ENCODE assay signal across 8 mouse cellular contexts in the genomic region with DNA sequence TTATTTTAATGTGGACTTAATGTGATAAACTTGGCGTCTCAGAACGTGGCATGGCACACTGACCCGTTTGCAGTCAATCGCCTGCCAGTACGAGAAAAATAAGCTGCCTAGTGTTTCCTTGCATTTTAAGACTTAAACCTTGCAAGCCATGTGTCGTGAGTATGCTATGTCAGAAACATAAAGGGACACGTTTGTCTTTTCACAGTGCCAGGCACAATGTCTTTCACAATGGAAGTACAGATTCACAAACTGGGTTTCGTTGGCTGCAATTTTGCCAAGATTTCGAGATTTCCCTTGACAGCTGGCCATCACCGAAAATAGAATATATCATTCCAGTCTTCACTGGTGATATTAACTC. TPM values are rescaled to one million over a fixed set of nuclear protein-coding genes. Genes with fewer than 3 reads are reported as not detected.
DNase-seq lines count a peak whose midpoint lies in the region; ATAC-seq and TF ChIP-seq lines count a peak whose summit lies in the region.

No protein-coding gene starts in this region.

- TF ChIP-seq EP300 in CH12.LX (IDR thresholded peaks at IDR 0.05; ENCODE audit: low read length) = no peak
- no peak for TF ChIP-seq EP300 in liver, embryonic 14.5 days (IDR thresholded peaks at IDR 0.05; ENCODE audit: low read depth)

- TF ChIP-seq CTCF in CH12.LX (conservative IDR thresholded peaks at IDR 0.05 in 1 of 2, IDR thresholded peaks at IDR 0.05 in 1 of 2; ENCODE audit: low read depth in 2 of 2, low read length in 2 of 2) = no peak
- no peak for TF ChIP-seq CTCF in liver, embryonic 14.5 days (IDR thresholded peaks at IDR 0.05; ENCODE audit: low read depth)

- intact Hi-C loops in heart, postnatal 10 days (cut with DNase I) = loop anchor here (5.0 kb wide), 1 partner anchor 243 kb away; no protein-coding TSS in a partner anchor

- DNase-seq in heart, postnatal 10 days = no peak
- DNase-seq in CH12.LX (ENCODE audit: extremely low read depth) = no peak
- no peak for DNase-seq in liver, embryonic 14.5 days (ENCODE audit: low read depth in 3 of 3, low spot score in 3 of 3)
- DNase-seq in right cerebral cortex, adult 2 months (ENCODE audit: low spot score in 2 of 2) = no peak
- no peak for DNase-seq in cerebellum, adult 11-12 months
- no peak for DNase-seq in adrenal gland, postnatal 4 days (ENCODE audit: low spot score in 2 of 2)

- 18% methylated on average over 10 of the region's 10 CpGs for WGBS in heart, embryonic 12.5 days
- WGBS in forebrain, embryonic 12.5 days = 22% methylated on average over 10 of the region's 10 CpGs
- WGBS in liver, embryonic 14.5 days (ENCODE audit: insufficient replicate concordance) = 11% methylated on average over 10 of the region's 10 CpGs

- H3K9ac ChIP-seq in heart, embryonic 12.5 days = peak overlapping the region; percentile 95
- peak overlapping the region; percentile 89 for H3K9ac ChIP-seq in CH12.LX (ENCODE audit: insufficient read depth, low read depth)
- peak overlapping the region; percentile 88 for H3K9ac ChIP-seq in forebrain, embryonic 12.5 days
- H3K9ac ChIP-seq in liver, embryonic 14.5 days (replicated peaks) = peak overlapping the region; percentile 91

- peak overlapping the region; percentile 89 for H3K27ac ChIP-seq in heart, embryonic 12.5 days (ENCODE audit: poor library complexity, severe bottlenecking)
- H3K27ac ChIP-seq in CH12.LX (ENCODE audit: insufficient read depth, low read depth) = no peak overlapping the region
- H3K27ac ChIP-seq in forebrain, embryonic 12.5 days = peak overlapping the region; percentile 82
- H3K27ac ChIP-seq in liver, embryonic 14.5 days = peak overlapping the region; percentile 70

- ATAC-seq in heart, embryonic 12.5 days (ENCODE audit: insufficient number of reproducible peaks, low FRiP score) = no peak
- ATAC-seq in forebrain, embryonic 12.5 days (ENCODE audit: low FRiP score) = no peak
- no peak for ATAC-seq in liver, embryonic 14.5 days (ENCODE audit: insufficient read depth)

- in situ Hi-C loops in CH12.LX (cut with MboI; ENCODE audit: low pct_ligation_motif_present, low pct_unique_long_range_greater_than_20kb, low sequenced_read_pairs) = no loop called here

- TF ChIP-seq RAD21 in CH12.LX (IDR thresholded peaks at IDR 0.05; ENCODE audit: low read depth, low read length) = no peak

- H3K4me2 ChIP-seq in heart, embryonic 12.5 days = peak overlapping the region; percentile 72
- H3K4me2 ChIP-seq in CH12.LX (ENCODE audit: insufficient read depth, low read depth, poor library complexity, severe bottlenecking) = peak overlapping the region; percentile 98
- H3K4me2 ChIP-seq in forebrain, embryonic 12.5 days = peak overlapping the region; percentile 72
- peak overlapping the region; percentile 84 for H3K4me2 ChIP-seq in liver, embryonic 14.5 days (ENCODE audit: low read depth)

- peaks cover 3% of the 10 kb centered on the region; the same call in 1 of the 2 replicates for H3K36me3 ChIP-seq in heart, embryonic 12.5 days
- H3K36me3 ChIP-seq in CH12.LX (replicated peaks in 1 of 2; ENCODE audit: control insufficient read depth in 1 of 2, insufficient read depth in 1 of 2, low read length in 1 of 2) = peaks cover 0 to 7% of the 10 kb centered on the region in 2 experiments
- no peaks in the 10 kb centered on the region for H3K36me3 ChIP-seq in forebrain, embryonic 12.5 days (replicated peaks)
- H3K36me3 ChIP-seq in liver, embryonic 14.5 days (replicated peaks; ENCODE audit: control insufficient read depth, insufficient read depth, low read depth) = no peaks in the 10 kb centered on the region

- H3K9me3 ChIP-seq in heart, embryonic 12.5 days (replicated peaks) = no peaks in the 10 kb centered on the region
- no peaks in the 10 kb centered on the region for H3K9me3 ChIP-seq in CH12.LX (replicated peaks; ENCODE audit: low read length)
- no peaks in the 10 kb centered on the region for H3K9me3 ChIP-seq in forebrain, embryonic 12.5 days
- H3K9me3 ChIP-seq in liver, embryonic 14.5 days (ENCODE audit: control insufficient read depth, low read length) = no peaks in the 10 kb centered on the region

- no peak for TF ChIP-seq POLR2A in CH12.LX (IDR thresholded peaks at IDR 0.05; ENCODE audit: low read depth, low read length)

- H3K27me3 ChIP-seq in heart, embryonic 12.5 days (replicated peaks) = no peaks in the 10 kb centered on the region
- H3K27me3 ChIP-seq in CH12.LX (replicated peaks) = no peaks in the 10 kb centered on the region
- H3K27me3 ChIP-seq in forebrain, embryonic 12.5 days = no peaks in the 10 kb centered on the region
- H3K27me3 ChIP-seq in liver, embryonic 14.5 days (ENCODE audit: control insufficient read depth, insufficient read depth, low read length) = no peaks in the 10 kb centered on the region

- H3K79me2 ChIP-seq in CH12.LX (replicated peaks; ENCODE audit: control insufficient read depth, extremely low read depth, insufficient read depth, poor library complexity, severe bottlenecking) = peaks cover 19% of the 10 kb centered on the region

- dilution Hi-C loops in CH12.LX (cut with MboI; ENCODE audit: extremely low pct_ligation_motif_present, extremely low pct_unique_long_range_greater_than_20kb, low sequenced_read_pairs) = no loop called here

- H3K4me1 ChIP-seq in heart, embryonic 12.5 days (replicated peaks) = peaks cover 29% of the 10 kb centered on the region
- H3K4me1 ChIP-seq in CH12.LX (ENCODE audit: control insufficient read depth in 1 of 2, insufficient read depth in 2 of 2) = peaks cover 3 to 31% of the 10 kb centered on the region in 2 experiments; a peak in 2 of 4 replicates
- peaks cover 27% of the 10 kb centered on the region for H3K4me1 ChIP-seq in forebrain, embryonic 12.5 days
- peaks cover 9 to 21% of the 10 kb centered on the region in 2 experiments for H3K4me1 ChIP-seq in liver, embryonic 14.5 days (replicated peaks; ENCODE audit: control insufficient read depth in 2 of 2, insufficient read depth in 2 of 2, low read length in 1 of 2)

- H3K4me3 ChIP-seq in heart, embryonic 12.5 days = peak overlapping the region; percentile 86
- H3K4me3 ChIP-seq in CH12.LX (replicated peaks in 1 of 3; ENCODE audit: low read depth in 2 of 3, low read length in 2 of 3, poor library complexity in 1 of 3) = peak overlapping the region; percentile 79 to 97 (median 86)
- peak overlapping the region; percentile 92 for H3K4me3 ChIP-seq in forebrain, embryonic 12.5 days (replicated peaks)
- H3K4me3 ChIP-seq in liver, embryonic 14.5 days (ENCODE audit: insufficient read depth in 1 of 2, low read depth in 2 of 2, low read length in 2 of 2) = peak overlapping the region; percentile 72 to 74

TF ChIP-seq in CH12.LX, 34 proteins besides CTCF, POLR2A, EP300 and RAD21:
- TF ChIP-seq MYC (IDR thresholded peaks at IDR 0.05; ENCODE audit: low read depth, low read length) (peak; percentile 26; the same call in 1 of the 2 replicates), NELFE (IDR thresholded peaks at IDR 0.05; ENCODE audit: low read depth, low read length) (no peak), POLR2AphosphoS2 (IDR thresholded peaks at IDR 0.05; ENCODE audit: low read depth, low read length) (no peak), TCF12 (IDR thresholded peaks at IDR 0.05; ENCODE audit: low read depth, low read length) (no peak)

RNA-seq across cellular contexts. Expression of a gene that starts 0.7 kb away (rescaled TPM):
- polyA plus RNA-seq in heart, embryonic 12.5 days (2016; fragmentation: Nextera tagmentation; extraction: Ambion mirVana) = 80.0 and 87.6 TPM in 2 replicates
- total RNA-seq in heart, postnatal 10 days (2021) = 100 to 1,000 TPM; 193 to 194 TPM
- total RNA-seq in CH12.LX (2012; rRNA removed) (69.1 and 75.1 TPM in 2 replicates), CH12.LX (2014; rRNA removed) (86.1 and 89.1 TPM in 2 replicates)
- 60.4 and 67.9 TPM in 2 replicates for polyA plus RNA-seq in CH12.LX (2012; ENCODE audit: insufficient read length, low read depth)
- 65.0 and 65.2 TPM in 2 replicates for polyA plus RNA-seq in forebrain, embryonic 12.5 days (2016; fragmentation: Nextera tagmentation; extraction: Ambion mirVana)
- 26.1 and 27.4 TPM in 2 replicates for polyA plus RNA-seq in liver, embryonic 14.5 days (2012; rRNA removed)
- 57.7 and 58.1 TPM in 2 replicates for polyA plus RNA-seq in liver, embryonic 14.5 days (2014; fragmentation: Nextera tagmentation; extraction: Ambion mirVana)
- total RNA-seq in adrenal gland, postnatal 4 days (2021) = 100 to 1,000 TPM; 115 to 116 TPM

RNA-seq across cellular contexts. Expression of a gene that starts 5.3 kb away (rescaled TPM):
- 101 and 112 TPM in 2 replicates for polyA plus RNA-seq in heart, embryonic 12.5 days (2016; fragmentation: Nextera tagmentation; extraction: Ambion mirVana)
- 10 to 100 TPM; 31.2 to 34.1 TPM for total RNA-seq in heart, postnatal 10 days (2021)
- total RNA-seq in CH12.LX (2012; rRNA removed) (97.2 and 123 TPM in 2 replicates), CH12.LX (2014; rRNA removed) (135 and 143 TPM in 2 replicates)
- 107 and 110 TPM in 2 replicates for polyA plus RNA-seq in CH12.LX (2012; ENCODE audit: insufficient read length, low read depth)
- polyA plus RNA-seq in forebrain, embryonic 12.5 days (2016; fragmentation: Nextera tagmentation; extraction: Ambion mirVana) = 139 and 142 TPM in 2 replicates
- 46.2 and 47.9 TPM in 2 replicates for polyA plus RNA-seq in liver, embryonic 14.5 days (2012; rRNA removed)
- 84.7 and 87.3 TPM in 2 replicates for polyA plus RNA-seq in liver, embryonic 14.5 days (2014; fragmentation: Nextera tagmentation; extraction: Ambion mirVana)
- 10 to 100 TPM; 31.2 to 33.2 TPM for total RNA-seq in adrenal gland, postnatal 4 days (2021)

RNA-seq across cellular contexts. Expression of a gene that starts 31.4 kb away (rescaled TPM):
- polyA plus RNA-seq in heart, embryonic 12.5 days (2016; fragmentation: Nextera tagmentation; extraction: Ambion mirVana) = 20.4 and 24.1 TPM in 2 replicates
- total RNA-seq in heart, postnatal 10 days (2021) = 1 to 10 TPM; 2.7 to 5.7 TPM
- total RNA-seq in CH12.LX (2012; rRNA removed) (0.50 and 1.3 TPM in 2 replicates), CH12.LX (2014; rRNA removed) (0.68 and 0.74 TPM in 2 replicates)
- 1.4 and 1.9 TPM in 2 replicates for polyA plus RNA-seq in CH12.LX (2012; ENCODE audit: insufficient read length, low read depth)
- 9.9 and 10.7 TPM in 2 replicates for polyA plus RNA-seq in forebrain, embryonic 12.5 days (2016; fragmentation: Nextera tagmentation; extraction: Ambion mirVana)
- 0.06 and 0.12 TPM in 2 replicates for polyA plus RNA-seq in liver, embryonic 14.5 days (2012; rRNA removed)
- 0.16 and 0.28 TPM in 2 replicates for polyA plus RNA-seq in liver, embryonic 14.5 days (2014; fragmentation: Nextera tagmentation; extraction: Ambion mirVana)
- 1 to 10 TPM; 2.8 to 2.9 TPM for total RNA-seq in adrenal gland, postnatal 4 days (2021)

RNA-seq across cellular contexts. Expression of a gene that starts 48.2 kb away (rescaled TPM):
- 4.0 and 4.5 TPM in 2 replicates for polyA plus RNA-seq in heart, embryonic 12.5 days (2016; fragmentation: Nextera tagmentation; extraction: Ambion mirVana)
- total RNA-seq in heart, postnatal 10 days (2021) = 10 to 100 TPM; 26.9 to 33.9 TPM
- total RNA-seq in CH12.LX (2012; rRNA removed) = 0.13 TPM in 1 of 2 replicates, not detected in the other
- total RNA-seq in CH12.LX (2014; rRNA removed) = not detected in 2 replicates
- not detected in 2 replicates for polyA plus RNA-seq in CH12.LX (2012; ENCODE audit: insufficient read length, low read depth)
- 1.8 and 2.2 TPM in 2 replicates for polyA plus RNA-seq in forebrain, embryonic 12.5 days (2016; fragmentation: Nextera tagmentation; extraction: Ambion mirVana)
- polyA plus RNA-seq in liver, embryonic 14.5 days (2012; rRNA removed) = 0.90 and 0.97 TPM in 2 replicates
- polyA plus RNA-seq in liver, embryonic 14.5 days (2014; fragmentation: Nextera tagmentation; extraction: Ambion mirVana) = 0.39 and 0.52 TPM in 2 replicates
- total RNA-seq in adrenal gland, postnatal 4 days (2021) = 10 to 100 TPM; 11.3 to 13.3 TPM
